Mouse (Mus musculus): Measurements from ENCODE around the gene Vps9d1.

DNA sequence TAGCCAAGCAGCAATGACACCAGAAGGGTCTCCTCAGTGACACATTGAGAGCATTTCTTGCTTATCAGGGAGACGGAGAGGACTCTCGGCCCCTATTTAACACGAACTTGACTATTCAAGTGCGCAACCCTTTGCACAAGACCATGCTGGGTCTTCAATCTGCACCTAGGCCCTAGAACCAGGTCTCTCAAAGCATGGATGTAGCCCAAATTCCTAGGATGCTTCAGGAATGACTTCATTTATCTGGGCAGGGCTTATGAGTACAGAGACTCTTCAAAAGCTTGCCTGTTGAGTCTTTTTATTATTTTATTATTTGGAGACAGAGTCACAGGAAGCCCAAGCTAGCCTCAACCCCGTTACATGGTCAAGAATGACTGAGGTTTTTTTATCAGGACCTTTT is 30.3 kb upstream of the Vps9d1 start:
- TF ChIP-seq POLR2A (IDR thresholded peaks at IDR 0.05; ENCODE audit: borderline replicate concordance, control insufficient read depth, low read depth, low read length) (no peak), CTCF (IDR thresholded peaks at IDR 0.05; ENCODE audit: control insufficient read depth, insufficient read depth, low read length) (no peak)
